10 mouse cellular contexts compared by ENCODE assay signal in the genomic region with DNA sequence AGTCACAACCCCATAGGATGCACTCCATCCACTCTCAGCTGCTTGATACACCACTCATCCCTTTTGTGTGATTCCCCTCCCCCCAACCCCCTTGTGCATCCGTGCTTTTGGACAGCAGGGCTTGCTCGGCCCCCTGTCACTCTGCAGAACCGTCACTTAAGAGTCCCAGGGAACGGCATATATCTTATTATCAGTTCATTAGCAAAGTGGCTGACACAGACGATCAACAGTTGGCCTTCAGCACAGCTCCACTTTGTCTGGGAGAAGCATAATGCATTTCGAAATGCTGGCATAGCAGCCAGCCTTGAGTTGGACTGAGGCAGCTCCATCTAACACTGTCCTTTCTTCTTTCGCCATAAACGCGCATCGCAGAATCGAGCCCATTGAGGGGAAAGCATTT.
DNase-seq lines count a peak whose midpoint lies in the region; ATAC-seq lines count a peak whose summit lies in the region.
"Had no signal": no experiment of that assay in that cellular context is flagged by ENCODE, and none has a peak within 500 bp of the region (broad histone marks: within the 10 kb centered on the region; RNA-seq: fewer than 3 reads in every experiment).

No protein-coding gene starts in this region.

- H3K27ac ChIP-seq in heart, embryonic 15.5 days: no peak overlapping the region
- H3K27ac ChIP-seq: kidney, embryonic 15.5 days had no signal

- peaks cover 5% of the 10 kb centered on the region; the same call in 1 of the 2 replicates for H3K4me1 ChIP-seq in heart, embryonic 15.5 days (replicated peaks)

- no peak overlapping the region for H3K4me2 ChIP-seq in heart, embryonic 15.5 days
- H3K4me2 ChIP-seq: kidney, embryonic 15.5 days had no signal

- H3K36me3 ChIP-seq in heart, embryonic 15.5 days: no peaks in the 10 kb centered on the region
- H3K36me3 ChIP-seq: kidney, embryonic 15.5 days had no signal

- 0 out of 2 replicates have a peak, but pooled peaks have one; percentile 22 for ATAC-seq in heart, embryonic 15.5 days (replicated peaks; ENCODE audit: insufficient number of reproducible peaks, insufficient read depth, low FRiP score, low read depth)
- ATAC-seq in CD4-positive, CD25-positive, alpha-beta regulatory T cell, adult 4 months: no peak

- H3K4me3 ChIP-seq in heart, embryonic 15.5 days: no peak overlapping the region
- H3K4me3 ChIP-seq: kidney, embryonic 15.5 days had no signal

- DNase-seq in adrenal gland, postnatal 10 days: peak; percentile 16
- no peak for DNase-seq in adrenal gland, adult 18-20 months (ENCODE audit: low spot score in 2 of 2)
- DNase-seq in heart, postnatal 25 days (ENCODE audit: low spot score): no peak
- peak; percentile 35 for DNase-seq in adrenal gland, postnatal 14 days
- peak; percentile 40 for DNase-seq in lung, postnatal 14 days
- DNase-seq in right cerebral cortex, postnatal 25 days: no peak
- DNase-seq: cerebellum, adult 11 months had no signal

- no peaks in the 10 kb centered on the region for H3K9me3 ChIP-seq in heart, embryonic 15.5 days (replicated peaks)
- H3K9me3 ChIP-seq: kidney, embryonic 15.5 days had no signal

- H3K9ac ChIP-seq in heart, embryonic 15.5 days: no peak overlapping the region
- H3K9ac ChIP-seq: kidney, embryonic 15.5 days had no signal

- intact Hi-C loops in heart, postnatal 25 days (cut with DNase I): no loop called here

- WGBS in heart, embryonic 15.5 days: 36% methylated on average over 11 of the region's 11 CpGs

- H3K27me3 ChIP-seq in heart, embryonic 15.5 days: no peaks in the 10 kb centered on the region
- H3K27me3 ChIP-seq: kidney, embryonic 15.5 days had no signal

Comparison
In these comparisons a context has a peak if more than half of its experiments do, and no peak if none do; other contexts are left out.
1. DNase-seq: peak in adrenal gland, postnatal 10 days (single experiment), adrenal gland, postnatal 14 days (single experiment) and lung, postnatal 14 days (single experiment); none in adrenal gland, adult 18-20 months (0 of 2), heart, postnatal 25 days (single experiment) and right cerebral cortex, postnatal 25 days (single experiment).